Mouse (Mus musculus): ENCODE results near the gene Slain1.

GRCm38 (mm10) chr14:103657876-103658275, 7.8 kb downstream of the Slain1 start:
- no peak for TF ChIP-seq CTCF (IDR thresholded peaks at IDR 0.05; ENCODE audit: borderline replicate concordance, extremely low read depth, insufficient read depth, insufficient read length)
- TF ChIP-seq POLR2A (IDR thresholded peaks at IDR 0.05; ENCODE audit: borderline replicate concordance, extremely low read depth, insufficient read depth, insufficient read length, poor library complexity, severe bottlenecking): no peak

Measured in brain, embryonic 14.5 days (tissue).